Mouse (Mus musculus): ENCODE data around the gene Etl4.

Gene Etl4

DNA sequence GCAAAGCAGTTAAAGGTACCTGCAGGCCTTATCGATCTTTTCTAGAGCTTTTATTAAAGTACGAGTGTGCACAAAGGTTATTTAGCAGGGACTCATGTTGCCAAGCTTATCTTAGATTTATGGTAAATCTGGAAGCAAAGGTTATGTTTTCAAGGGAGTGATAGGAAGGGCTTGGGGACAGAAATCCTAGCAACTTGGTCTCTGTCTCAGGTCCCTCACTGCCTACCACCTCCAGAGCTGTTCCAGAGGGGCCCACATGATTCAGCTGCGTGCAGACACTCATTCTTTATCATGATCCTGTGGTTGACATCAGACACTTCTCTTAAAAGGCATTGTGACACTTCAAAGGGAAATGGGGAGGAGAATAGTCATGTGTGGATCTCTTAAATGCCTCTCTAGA is 783.3 kb downstream of the Etl4 start:
- no peak for DNase-seq (ENCODE audit: low read depth, low spot score)

GRCm38 (mm10) chr2:20693772-20694171 is 784.2 kb downstream of the Etl4 start:
- no peak for DNase-seq (ENCODE audit: low read depth, low spot score)

GRCm38 (mm10) chr2:20697719-20698118 is 788.1 kb downstream of the Etl4 start:
- no peak for DNase-seq (ENCODE audit: low read depth, low spot score)

- no peak for DNase-seq (ENCODE audit: low read depth, low spot score)
Observed at GRCm38 (mm10) chr2:20705110-20705509, 795.5 kb downstream of the Etl4 start.

DNA sequence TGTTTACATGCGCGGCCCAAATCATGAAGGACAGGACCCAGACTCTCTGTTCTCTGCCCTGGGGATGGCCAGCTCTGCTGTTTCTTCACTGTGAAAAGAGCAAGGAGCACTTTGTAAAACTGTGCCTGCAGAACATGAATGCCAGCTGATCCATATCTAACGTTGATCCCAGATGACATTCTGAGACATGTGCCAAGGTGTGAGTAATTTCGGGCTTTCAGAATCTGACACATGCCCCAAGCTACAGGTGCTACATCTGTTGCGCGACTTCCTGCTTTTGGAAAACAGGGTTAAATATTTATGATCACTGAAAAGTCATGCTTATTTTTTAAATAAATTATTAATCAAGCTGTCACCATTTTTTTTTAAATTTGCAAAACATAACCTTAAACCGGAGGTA is 801.0 kb downstream of the Etl4 start:
- DNase-seq (ENCODE audit: low read depth, low spot score) = no peak

DNA sequence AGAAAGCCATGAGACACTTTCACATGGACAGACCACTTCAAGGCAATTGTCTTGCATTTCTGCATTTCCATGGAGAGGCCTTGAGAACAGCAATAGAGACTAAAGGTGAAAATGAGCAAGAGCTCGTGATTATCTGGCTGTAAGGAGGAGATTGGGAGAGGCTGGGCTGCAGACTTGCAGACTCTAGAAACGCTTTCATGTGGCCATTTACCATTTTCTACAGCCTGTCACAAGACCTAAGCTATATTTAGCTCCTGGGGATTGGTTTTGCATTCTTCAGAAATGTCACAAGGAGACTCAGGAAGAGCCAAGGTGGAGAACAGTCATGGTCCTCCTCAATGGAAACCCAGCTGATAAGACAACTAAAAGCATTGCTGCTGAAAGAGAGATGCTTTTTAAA is 801.4 kb downstream of the Etl4 start:
- DNase-seq (ENCODE audit: low read depth, low spot score) = no peak

- no peak for DNase-seq (ENCODE audit: low read depth, low spot score)
Observed at GRCm38 (mm10) chr2:20719105-20719504, 809.5 kb downstream of the Etl4 start.

- no peak for DNase-seq (ENCODE audit: low read depth, low spot score)
Observed at GRCm38 (mm10) chr2:20721098-20721497, 811.5 kb downstream of the Etl4 start.

- DNase-seq (ENCODE audit: low read depth, low spot score) = no peak
Observed at GRCm38 (mm10) chr2:20722165-20722991, 812.8 kb downstream of the Etl4 start.

DNA sequence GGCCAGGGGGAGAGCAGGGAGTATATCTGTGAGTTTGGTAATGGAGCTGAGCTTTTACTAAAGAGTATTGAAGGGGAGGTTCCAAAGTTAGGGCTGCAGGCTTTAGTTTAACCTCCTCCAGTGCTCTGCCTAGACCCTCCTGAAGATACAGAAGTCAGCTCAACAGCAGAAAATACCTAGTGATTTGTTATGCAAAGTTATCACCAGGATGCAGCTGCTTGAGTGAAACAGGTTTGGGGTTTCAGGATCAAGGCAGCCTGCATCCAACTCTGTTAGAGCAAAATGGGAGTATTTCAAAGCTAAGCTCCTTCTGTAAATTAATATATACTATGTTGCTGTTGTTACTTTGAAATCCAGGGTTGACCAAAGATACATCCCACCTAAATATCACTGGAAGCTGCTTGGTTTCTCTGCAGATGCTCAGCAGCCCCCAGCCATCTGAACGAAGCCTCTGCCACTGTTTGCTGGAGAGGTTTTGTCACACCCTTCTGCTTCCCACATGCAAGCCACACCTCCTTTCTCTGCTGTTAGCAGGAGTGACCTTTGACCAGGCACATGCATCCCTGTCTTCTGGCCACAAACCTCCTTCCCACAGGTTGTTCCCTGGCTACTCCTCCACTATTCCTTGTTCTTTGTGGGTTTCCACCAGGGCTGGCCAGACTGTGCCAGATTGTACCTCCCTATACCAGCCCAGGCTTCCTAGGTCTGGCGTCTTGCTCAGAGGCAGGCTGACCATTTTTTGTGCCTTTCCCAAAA is 814.6 kb downstream of the Etl4 start:
- no peak for DNase-seq (ENCODE audit: low read depth, low spot score)

DNA sequence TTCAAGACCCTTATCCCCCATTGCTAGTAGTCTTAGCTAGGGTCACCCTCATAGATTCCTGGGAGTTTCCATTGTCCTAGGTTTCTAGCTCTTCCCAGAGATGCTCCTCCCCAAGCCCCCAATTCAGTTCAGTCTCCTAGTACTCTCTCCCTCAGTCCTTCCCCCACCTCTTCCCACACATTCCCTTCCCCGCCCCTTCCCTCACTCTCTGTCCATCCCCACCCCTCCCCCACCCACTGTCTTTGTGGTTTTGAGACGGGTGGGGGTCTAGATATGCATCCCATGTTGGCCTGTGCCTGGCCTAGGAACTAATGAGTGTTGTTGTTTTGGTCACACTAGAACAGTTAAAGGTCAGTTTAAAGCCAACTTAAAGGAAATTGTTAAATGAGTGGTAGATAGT is 817.4 kb downstream of the Etl4 start:
- no peak for DNase-seq (ENCODE audit: low read depth, low spot score)

DNA sequence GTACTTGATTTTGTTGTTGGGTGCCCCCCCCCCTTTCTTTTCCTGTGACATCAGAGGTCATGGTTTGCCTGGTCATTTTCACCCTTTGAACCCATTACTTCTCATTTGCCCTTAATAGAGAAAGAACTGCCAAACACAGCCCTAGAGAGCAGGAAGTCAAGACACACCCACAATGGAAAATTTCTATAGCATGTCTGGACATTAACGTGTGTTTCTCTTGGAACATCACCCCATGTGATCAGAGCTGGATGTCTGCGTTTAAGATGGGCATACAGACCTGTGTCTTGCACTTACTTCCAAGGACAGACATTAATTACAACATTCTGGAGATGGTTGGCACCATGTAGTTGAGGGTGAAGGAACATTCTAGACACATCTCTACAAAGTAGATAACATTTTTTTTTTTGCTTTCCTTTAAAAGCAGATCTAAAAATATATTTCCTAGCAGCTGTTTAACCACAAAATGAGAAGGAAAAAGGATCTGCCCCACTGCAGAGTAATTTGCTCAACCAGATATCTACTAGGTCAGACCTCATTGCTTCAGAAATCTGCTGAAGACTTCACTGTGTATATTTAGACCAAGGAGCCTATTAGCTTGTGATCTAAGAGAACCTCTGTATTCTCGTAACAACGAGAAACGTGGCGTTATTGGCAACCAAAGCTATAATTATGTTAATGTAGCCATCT is 818.3 kb downstream of the Etl4 start:
- DNase-seq (ENCODE audit: low read depth, low spot score) = no peak

- DNase-seq (ENCODE audit: low read depth, low spot score) = no peak
Observed at GRCm38 (mm10) chr2:20735444-20735843, 825.9 kb downstream of the Etl4 start.

DNA sequence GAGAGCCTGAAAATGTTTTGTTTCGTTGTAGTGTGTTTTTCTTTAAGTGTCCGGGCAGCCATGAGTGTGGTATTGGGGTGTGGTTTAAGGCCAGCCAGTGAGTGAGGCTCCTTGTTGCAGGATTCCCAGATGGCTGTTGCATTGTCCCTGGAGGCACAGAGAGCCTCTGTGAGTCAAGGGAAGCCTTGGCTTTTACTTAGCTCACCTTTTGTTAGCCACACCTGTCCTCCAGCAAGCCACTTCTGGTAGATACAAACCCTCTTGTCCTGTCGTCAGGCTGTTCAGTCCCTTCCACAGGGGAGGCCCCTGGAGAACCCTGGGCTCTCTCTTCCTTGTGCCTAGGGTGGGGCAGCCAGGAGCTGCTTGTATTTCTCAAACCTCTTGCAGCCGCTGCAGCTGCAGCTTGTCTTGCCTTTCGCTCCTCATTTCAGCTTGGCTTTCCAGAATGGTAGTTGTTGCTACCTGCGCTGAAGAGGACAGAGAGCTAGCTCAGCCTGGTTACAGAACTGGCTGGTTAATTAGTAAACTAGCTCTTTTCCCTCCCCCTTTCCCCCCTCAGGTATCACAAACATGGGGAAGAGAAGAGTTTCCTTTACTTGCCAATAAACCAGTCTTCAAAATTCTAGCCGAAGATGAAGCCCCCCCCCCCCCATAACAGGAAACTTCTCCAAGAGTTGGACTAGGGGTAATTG is 826.9 kb downstream of the Etl4 start:
- no peak for DNase-seq (ENCODE audit: low read depth, low spot score)

DNA sequence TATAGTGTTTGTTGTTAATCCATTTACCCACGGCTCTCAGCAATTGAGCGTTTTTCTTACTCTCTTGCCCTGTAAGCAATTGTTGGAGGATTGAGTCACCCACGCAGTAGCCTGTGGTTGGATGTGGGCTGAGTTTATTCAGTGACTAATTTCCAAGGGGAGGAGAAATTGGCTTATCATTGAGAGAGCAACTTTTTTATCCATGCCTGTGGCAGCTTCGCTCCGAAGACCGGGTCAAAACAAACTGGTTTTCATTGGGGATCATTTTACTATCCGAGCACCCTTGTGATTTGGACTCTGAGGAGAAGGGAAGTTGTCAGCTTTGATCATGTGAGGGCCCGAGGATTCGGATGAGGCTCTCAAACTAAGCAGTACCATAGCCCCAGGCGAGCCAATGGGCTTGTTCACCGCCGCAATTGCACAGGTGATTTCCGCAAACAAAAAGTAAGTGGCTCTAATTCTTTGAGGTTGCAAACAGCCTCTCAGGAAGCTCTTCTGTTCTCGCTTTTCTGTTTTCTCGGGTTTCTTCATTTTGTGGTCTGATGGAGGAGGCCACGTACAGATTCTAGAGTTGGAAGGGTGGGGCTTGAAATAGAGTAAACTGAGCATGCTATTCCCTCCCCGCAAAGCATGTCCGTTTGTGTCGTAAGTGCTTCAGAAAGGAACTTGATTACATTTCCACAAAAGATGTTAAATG is 827.7 kb downstream of the Etl4 start:
- no peak for DNase-seq (ENCODE audit: low read depth, low spot score)

DNA sequence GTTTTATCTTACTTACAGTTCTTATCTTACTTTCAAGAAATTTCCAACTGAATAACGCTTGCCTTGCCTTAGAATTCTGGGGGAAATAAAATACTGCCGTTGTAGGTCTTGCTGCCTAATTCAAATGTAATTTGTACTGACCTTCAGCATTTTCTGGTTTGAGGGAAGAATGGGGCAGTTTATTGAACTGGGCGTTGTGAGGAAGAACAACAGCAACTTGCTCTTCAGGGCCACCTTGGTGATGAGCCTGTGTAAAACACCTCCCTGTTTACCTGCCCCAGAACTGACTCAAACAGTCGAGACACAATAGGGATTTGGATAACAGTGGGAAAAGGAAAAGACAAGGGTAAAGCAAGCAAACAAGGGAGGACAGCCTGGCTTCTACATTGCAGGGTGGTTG is 828.3 kb downstream of the Etl4 start:
- DNase-seq (ENCODE audit: low read depth, low spot score) = no peak

GRCm38 (mm10) chr2:20747723-20748122 is 838.1 kb downstream of the Etl4 start:
- DNase-seq (ENCODE audit: low read depth, low spot score) = no peak

GRCm38 (mm10) chr2:20748481-20748880 is 838.9 kb downstream of the Etl4 start:
- DNase-seq (ENCODE audit: low read depth, low spot score) = no peak

GRCm38 (mm10) chr2:20749687-20750086 is 840.1 kb downstream of the Etl4 start:
- DNase-seq (ENCODE audit: low read depth, low spot score) = no peak

DNA sequence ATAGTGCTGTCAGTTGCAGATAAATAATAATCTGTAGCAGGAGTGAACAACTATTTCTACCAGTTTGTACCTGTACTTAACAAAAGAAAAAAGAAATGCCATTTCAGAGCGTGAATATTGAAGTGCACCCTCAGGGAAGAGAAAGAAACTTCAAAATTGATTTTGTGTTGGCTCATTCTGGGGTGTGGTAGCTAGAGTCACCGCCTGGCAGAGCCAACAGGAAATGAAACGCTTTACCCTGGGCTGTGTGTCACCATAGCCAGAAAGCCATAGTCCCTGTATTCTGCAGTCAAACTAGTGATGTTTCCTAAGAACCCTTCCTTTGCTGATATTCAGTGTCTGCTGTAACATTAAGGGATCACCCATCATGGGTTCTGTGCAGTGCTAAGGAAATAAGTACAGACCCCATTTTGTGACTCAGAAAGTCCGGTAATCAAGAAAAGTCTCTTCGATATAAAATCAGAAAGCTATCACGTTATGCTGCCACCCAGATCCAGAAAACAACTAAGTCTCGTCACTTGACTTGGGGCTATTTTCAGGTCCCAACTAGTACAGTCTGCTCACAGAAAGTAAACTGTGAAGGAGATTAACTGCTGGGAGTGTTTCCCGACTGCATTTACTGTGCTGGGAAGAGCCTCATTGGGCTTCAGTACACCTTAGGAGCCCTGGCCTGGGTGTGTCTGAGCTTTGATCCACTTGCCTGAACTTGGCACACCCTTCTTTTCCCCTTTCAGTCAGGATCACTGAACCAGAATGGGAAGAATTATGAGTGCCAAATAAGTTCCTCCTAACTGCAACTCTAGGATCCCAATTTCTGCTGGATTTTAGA is 843.9 kb downstream of the Etl4 start:
- no peak for DNase-seq (ENCODE audit: low read depth, low spot score)
